Mouse (Mus musculus): Measurements from ENCODE around the gene Cdc27. TPM values are rescaled to one million over a fixed set of nuclear protein-coding genes. Genes with fewer than 3 reads are reported as not detected.
"Not testable (repeated sequence)": the region's sequence is repeated elsewhere in the genome, so short reads cannot be mapped to it uniquely, and the experiment has no call there.

Cdc27 gene
- total RNA-seq, 2 experiments from 2014 or later, result 64.6 to 65.4 TPM

DNA sequence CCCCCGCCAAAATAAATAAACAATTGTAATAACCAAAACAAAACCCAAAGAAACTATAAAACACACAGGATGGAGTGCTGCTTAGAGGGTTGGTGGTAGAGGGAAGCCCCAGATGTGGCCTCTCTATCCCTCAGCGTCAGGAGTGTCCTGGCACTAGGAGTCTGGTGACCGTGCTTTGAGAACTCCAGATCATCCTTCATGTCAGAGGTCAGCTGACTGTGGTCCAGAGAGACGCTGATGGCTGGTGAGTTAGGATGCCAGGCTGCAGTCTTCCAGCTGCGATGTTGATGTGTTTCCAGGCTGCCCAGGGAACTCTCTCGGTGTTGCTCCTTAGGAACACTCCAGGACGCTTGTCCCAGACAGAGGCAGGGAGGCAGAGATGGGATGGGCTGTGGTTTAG lies 21.7 kb upstream of the Cdc27 start:
- no peak for DNase-seq (ENCODE audit: low spot score in 2 of 2)

GRCm38 (mm10) chr11:104571373-104571772 lies 21.0 kb upstream of the Cdc27 start:
- DNase-seq (ENCODE audit: low spot score in 2 of 2), result not testable (repeated sequence)

GRCm38 (mm10) chr11:104570515-104570914 lies 20.1 kb upstream of the Cdc27 start:
- not testable (repeated sequence) for DNase-seq (ENCODE audit: low spot score in 2 of 2)

DNA sequence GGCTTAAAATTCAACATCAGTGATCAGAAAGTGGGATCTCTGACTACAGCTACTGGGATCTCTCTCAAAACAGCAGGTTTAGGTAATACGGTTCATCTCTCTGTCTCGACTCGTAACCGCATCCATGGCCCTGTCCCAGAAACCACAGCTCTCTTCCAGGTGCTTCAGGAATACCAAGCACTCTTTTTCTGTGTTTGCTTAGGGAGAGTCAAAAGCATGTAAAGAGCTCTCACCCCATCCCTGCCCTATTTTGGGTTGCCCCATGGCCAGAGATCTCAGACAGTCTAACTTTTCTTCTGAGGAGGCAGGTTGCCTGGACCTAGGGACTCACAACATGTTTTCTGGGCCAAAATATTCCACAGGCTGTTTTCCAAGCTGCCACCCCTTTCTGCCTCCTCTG lies 17.9 kb upstream of the Cdc27 start:
- DNase-seq (ENCODE audit: low spot score in 2 of 2), result no peak

GRCm38 (mm10) chr11:104567736-104568135 lies 17.3 kb upstream of the Cdc27 start:
- DNase-seq (ENCODE audit: low spot score in 2 of 2), result no peak

DNA sequence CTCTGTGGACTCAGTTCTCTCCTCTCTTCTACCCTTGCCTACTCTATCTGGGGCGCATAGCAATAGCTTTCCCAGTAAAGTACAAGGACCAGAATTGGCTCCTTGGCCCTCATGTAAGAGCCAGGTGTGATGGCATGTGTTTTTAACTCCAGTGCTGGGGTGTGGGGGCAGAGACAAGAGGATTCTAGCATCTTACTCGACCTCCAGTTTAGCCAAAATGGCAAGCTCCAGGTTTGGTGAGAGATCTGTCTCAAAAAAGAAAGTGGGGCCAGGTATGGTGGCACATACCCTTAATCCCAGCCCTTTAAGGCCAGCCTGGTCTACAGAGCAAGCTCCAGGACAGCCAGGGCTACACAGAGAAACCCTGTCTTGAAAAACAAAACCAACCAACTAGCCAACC lies 16.4 kb upstream of the Cdc27 start:
- no peak for DNase-seq (ENCODE audit: low spot score in 2 of 2)

- DNase-seq (ENCODE audit: low spot score in 2 of 2), result no peak
Observed at GRCm38 (mm10) chr11:104566097-104566496, 15.7 kb upstream of the Cdc27 start.

DNA sequence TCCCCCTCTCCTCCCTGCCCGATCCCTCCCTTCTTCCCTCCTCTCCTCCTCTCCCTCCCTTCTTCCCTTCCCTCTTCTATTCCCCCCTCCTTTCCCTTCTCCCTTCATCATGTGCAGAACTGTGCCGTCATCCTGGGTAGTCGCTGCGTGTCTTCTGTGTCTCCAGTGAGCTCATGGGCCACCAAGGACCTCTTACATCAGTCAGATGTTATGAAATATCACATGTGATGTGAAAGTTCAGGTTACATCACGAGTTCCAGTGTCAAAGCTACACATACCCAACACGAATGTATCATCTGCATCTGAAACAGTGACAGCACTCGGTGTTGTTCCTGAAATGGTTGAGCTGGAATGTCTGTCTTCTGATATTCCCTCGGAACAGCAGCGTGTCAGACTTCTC lies 14.8 kb upstream of the Cdc27 start:
- DNase-seq (ENCODE audit: low spot score in 2 of 2), result no peak

- no peak for DNase-seq (ENCODE audit: low spot score in 2 of 2)
Observed at GRCm38 (mm10) chr11:104563496-104563895, 13.1 kb upstream of the Cdc27 start.

GRCm38 (mm10) chr11:104560971-104561370 lies 10.6 kb upstream of the Cdc27 start:
- DNase-seq (ENCODE audit: low spot score in 2 of 2), result no peak

DNA sequence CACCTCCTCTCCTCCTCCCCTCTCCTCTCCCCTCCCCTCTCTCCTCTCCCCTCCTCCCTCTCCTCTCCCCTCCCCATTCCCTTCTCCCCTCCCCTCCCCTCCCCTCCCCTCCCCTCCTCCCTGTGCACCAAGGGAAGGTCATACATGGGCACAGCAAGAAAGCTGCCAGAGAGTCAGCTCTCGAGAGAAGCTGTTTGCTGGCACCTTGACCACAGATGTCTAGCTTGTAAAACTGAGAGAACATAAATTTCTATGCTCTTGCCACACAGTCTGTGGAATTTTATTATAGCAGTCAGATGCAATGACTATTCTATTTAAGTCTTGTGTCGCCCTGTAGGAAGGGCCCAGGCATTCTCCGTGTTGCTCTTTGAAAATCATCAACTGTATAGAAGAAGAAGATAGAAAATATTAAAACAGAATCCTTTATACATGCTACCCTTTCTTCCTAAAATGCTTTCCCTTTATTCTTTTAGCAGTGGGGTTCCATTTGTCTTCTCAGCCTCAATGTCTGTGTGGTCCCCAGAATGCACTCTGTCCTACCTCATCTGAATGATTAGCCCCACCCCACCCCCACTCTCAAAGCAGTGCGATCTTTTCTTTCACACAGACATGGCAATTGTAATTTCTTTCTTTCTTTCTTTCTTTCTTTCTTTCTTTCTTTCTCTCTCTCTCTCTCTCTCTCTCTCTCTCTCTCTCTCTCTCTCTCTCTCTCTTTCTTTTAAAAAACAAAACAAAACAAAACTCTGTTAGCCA lies 8.4 kb upstream of the Cdc27 start:
- no peak for DNase-seq (ENCODE audit: low spot score in 2 of 2)

- no peak for DNase-seq (ENCODE audit: low spot score in 2 of 2)
Observed at GRCm38 (mm10) chr11:104558065-104558464, 7.6 kb upstream of the Cdc27 start.

GRCm38 (mm10) chr11:104549438-104550405 lies 698 bp downstream of the Cdc27 start:
- peak in 1 of 2 experiments; percentile 29 for DNase-seq (ENCODE audit: low spot score in 2 of 2)

DNA sequence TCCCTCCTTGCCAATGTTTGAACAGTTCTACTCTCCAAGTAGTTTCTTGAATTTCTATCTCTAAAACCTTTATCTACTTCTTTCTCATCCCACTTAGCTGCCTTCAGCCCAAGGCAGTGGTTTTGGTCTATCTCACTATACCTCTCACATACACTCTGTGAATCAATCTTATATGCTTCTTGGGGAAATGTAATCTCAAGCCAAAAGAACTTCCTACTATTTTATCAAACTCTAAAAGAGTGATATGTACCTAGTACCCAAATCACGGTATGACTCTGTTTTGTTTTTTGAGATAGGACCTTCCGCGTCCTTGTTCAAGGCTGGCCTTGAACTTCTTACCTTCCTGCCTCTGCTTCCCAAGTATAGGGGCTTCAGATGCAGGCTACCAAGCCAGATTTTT lies 2.9 kb downstream of the Cdc27 start:
- DNase-seq (ENCODE audit: low spot score in 2 of 2), result no peak

- DNase-seq (ENCODE audit: low spot score in 2 of 2), result no peak
Observed at GRCm38 (mm10) chr11:104544507-104544906, 5.9 kb downstream of the Cdc27 start.

- DNase-seq (ENCODE audit: low spot score in 2 of 2), result not testable (repeated sequence)
Observed at GRCm38 (mm10) chr11:104543337-104543736, 7.1 kb downstream of the Cdc27 start.

DNA sequence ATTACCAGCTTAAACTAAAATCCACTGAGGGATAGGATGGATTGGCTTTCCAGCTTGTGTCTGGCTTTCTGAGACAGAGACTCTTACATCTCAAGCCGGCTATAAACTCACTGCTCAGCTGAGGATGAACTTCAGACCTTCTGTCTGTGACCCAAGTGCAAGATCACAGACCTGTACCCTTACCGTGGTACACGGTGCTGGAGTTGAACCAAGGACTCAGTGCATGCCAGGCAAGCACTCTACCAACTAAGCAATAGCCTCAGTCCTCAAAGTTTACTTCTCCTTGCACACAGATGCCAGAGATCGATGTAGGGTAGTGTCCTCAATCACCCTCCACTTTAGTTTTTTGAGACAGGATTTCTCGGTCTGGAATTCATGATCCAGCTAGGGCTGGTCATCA lies 10.6 kb downstream of the Cdc27 start:
- DNase-seq (ENCODE audit: low spot score in 2 of 2), result no peak

DNA sequence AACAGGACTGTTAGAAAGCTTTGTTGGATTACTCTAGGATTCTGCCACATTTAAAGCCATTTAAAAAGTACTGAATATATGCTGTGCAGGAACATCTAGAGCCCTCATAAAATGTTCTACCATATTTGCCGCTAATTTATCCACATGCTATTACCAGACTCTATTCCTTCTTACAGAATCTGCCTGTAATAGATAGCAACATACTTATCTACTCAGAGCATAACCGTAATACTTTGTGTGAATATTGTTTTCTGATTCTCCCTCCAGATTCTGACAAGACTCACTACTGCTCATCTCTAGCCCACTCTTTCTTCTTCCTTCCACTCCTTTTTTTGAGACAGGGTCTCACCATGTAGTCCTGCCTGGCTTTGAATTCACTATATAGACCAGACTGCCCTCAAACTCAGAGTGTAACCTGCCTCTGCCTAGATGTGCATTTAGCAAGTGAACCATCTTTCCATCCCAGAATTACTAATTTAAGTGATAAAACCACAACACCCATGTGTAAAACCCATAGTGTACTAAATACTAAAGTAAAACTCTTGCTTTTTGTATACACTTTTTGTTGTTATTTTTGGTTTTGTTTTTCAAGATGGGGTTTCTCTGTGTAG lies 12.4 kb downstream of the Cdc27 start:
- DNase-seq (ENCODE audit: low spot score in 2 of 2), result no peak

DNA sequence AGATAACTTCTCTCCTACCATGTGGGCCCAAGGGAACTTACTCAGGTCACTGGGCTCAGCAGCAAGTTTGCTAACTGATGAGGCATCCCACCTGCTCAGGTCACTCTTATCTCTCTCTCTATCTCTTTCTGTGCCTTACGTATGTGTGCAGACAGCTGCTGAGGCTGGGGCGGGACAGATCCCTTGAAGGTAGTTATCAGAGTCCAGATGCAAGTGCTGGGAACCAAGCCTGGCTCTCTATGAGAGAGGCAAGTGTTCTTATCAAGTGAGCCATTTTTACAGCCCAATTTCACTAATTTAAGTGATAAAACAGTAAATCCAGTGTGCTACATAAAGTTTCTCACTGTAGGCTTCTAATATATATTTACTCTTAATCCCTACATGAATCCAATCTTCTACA lies 13.6 kb downstream of the Cdc27 start:
- no peak for DNase-seq (ENCODE audit: low spot score in 2 of 2)

DNA sequence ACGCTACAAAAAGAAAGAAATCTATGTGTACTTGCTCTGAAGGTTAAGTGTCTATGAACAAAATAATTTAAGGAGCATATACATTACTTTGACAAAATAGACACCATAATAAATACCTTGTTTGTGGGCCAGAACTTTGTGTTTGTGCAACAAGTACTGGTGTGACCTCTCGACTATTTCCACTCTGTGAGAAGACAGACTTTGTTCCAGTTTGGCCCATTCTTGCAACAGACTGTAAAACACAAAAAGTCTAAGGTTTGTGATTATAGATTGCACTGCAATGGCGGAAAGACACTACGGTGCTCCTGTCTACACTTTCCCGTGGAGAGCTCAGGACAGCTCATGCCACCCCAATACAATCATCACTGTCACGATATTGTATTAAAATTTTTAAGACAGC lies 24.5 kb downstream of the Cdc27 start:
- no peak for DNase-seq (ENCODE audit: low spot score in 2 of 2)

- DNase-seq (ENCODE audit: low spot score in 2 of 2), result no peak
Observed at GRCm38 (mm10) chr11:104512436-104512835, 38.0 kb downstream of the Cdc27 start.

DNA sequence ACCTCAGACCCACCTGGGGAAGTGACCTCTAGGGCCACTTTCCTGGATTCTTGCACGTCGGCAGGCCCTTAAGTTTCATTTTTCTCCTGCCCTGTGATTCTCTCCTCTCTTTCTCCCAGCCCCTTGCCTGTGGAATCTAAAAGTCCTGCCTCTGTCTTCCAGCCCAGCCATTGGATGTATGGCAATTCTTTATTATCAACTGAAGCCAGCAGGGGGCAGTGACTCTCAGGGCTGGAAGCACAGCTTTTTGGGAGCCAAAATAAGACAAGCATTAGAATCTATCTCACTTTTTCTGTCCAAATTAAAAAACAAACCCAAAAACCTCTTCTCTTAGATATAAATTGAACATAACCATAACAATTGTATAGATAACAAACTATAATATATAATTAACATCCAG lies 39.8 kb downstream of the Cdc27 start:
- peak in 1 of 2 experiments; percentile 11 for DNase-seq (ENCODE audit: low spot score in 2 of 2)
